Mouse (Mus musculus) brain, embryonic 14.5 days (tissue): ENCODE results near the gene Pip4k2a.

Experiments used
- CTCF ChIP-seq: fragments of 200-500 bp; IDR thresholded peaks from 2 replicates; pipeline ENCODE4 v1.5.1; 2012; ENCODE audit warnings: inconsistent platforms, mild to moderate bottlenecking, moderate library complexity, borderline replicate concordance; ENCODE audit not compliant: insufficient read depth, insufficient read length; ENCODE audit errors: extremely low read depth
- POLR2A ChIP-seq: fragments of 200-500 bp; IDR thresholded peaks from 2 replicates; pipeline ENCODE4 v1.6.1; 2012; ENCODE audit warnings: mild to moderate bottlenecking, inconsistent platforms, borderline replicate concordance; ENCODE audit not compliant: poor library complexity, insufficient read depth, insufficient read length, severe bottlenecking; ENCODE audit errors: extremely low read depth

- no peak for TF ChIP-seq CTCF
- TF ChIP-seq POLR2A: no peak
Observed at GRCm38 (mm10) chr2:18988885-18989284, 9.0 kb downstream of the Pip4k2a start.
